Mouse (Mus musculus): ENCODE data around the gene Gucd1. TPM values are rescaled to one million over a fixed set of nuclear protein-coding genes. Genes with fewer than 3 reads are reported as not detected.
"Not testable (repeated sequence)": the region's sequence is repeated elsewhere in the genome, so short reads cannot be mapped to it uniquely, and the experiment has no call there.

The Gucd1 gene
- polyA plus RNA-seq, 1 experiment, result 87.2 TPM

GRCm38 (mm10) chr10:75479955-75480354 is 37.8 kb downstream of the Gucd1 start:
- TF ChIP-seq POLR2A (IDR thresholded peaks at IDR 0.05; ENCODE audit: low read depth, low read length) (no peak), CTCF (IDR thresholded peaks at IDR 0.05; ENCODE audit: extremely low read depth, insufficient read depth, insufficient read length, insufficient replicate concordance) (no peak)
- Histone ChIP-seq H3K4me3 (ENCODE audit: extremely low read depth, insufficient read depth, insufficient read length) (no peak overlapping the region), H3K27me3 (ENCODE audit: control insufficient read depth, insufficient read depth, low read length) (no peaks in the 10 kb centered on the region), H3K36me3 (ENCODE audit: control insufficient read depth, insufficient read depth, low read length) (no peaks in the 10 kb centered on the region), H3K4me1 (ENCODE audit: control insufficient read depth, insufficient read depth, insufficient read length) (peaks cover 5% of the 10 kb centered on the region; the same call in 1 of the 2 replicates), H3K27ac (ENCODE audit: insufficient read depth, low read length) (no peak overlapping the region)
- no peak for DNase-seq (ENCODE audit: low read depth in 1 of 2, low spot score in 2 of 2)
- 92% methylated on average over 2 of the region's 2 CpGs for WGBS

GRCm38 (mm10) chr10:75477034-75477433 is 40.7 kb downstream of the Gucd1 start:
- WGBS, result 61% methylated on average over 9 of the region's 9 CpGs
- no peaks in the 10 kb centered on the region for H3K27me3 ChIP-seq (ENCODE audit: control insufficient read depth, insufficient read depth, low read length)
- no peak for DNase-seq (ENCODE audit: low read depth in 1 of 2, low spot score in 2 of 2)
- no peak overlapping the region for H3K27ac ChIP-seq (ENCODE audit: insufficient read depth, low read length)
- no peak overlapping the region for H3K4me3 ChIP-seq (ENCODE audit: extremely low read depth, insufficient read depth, insufficient read length)
- TF ChIP-seq POLR2A (IDR thresholded peaks at IDR 0.05; ENCODE audit: low read depth, low read length) (no peak), CTCF (IDR thresholded peaks at IDR 0.05; ENCODE audit: extremely low read depth, insufficient read depth, insufficient read length, insufficient replicate concordance) (no peak)
- no peaks in the 10 kb centered on the region; the same call in 1 of the 2 replicates for H3K4me1 ChIP-seq (ENCODE audit: control insufficient read depth, insufficient read depth, insufficient read length)
- H3K36me3 ChIP-seq (ENCODE audit: control insufficient read depth, insufficient read depth, low read length), result no peaks in the 10 kb centered on the region

GRCm38 (mm10) chr10:75475139-75475850 is 42.5 kb downstream of the Gucd1 start:
- H3K4me3 ChIP-seq (ENCODE audit: extremely low read depth, insufficient read depth, insufficient read length); H3K27ac ChIP-seq (ENCODE audit: insufficient read depth, low read length); H3K36me3 ChIP-seq (ENCODE audit: control insufficient read depth, insufficient read depth, low read length); H3K27me3 ChIP-seq (ENCODE audit: control insufficient read depth, insufficient read depth, low read length); DNase-seq (ENCODE audit: low read depth in 1 of 2, low spot score in 2 of 2); H3K4me1 ChIP-seq (ENCODE audit: control insufficient read depth, insufficient read depth, insufficient read length): not testable (repeated sequence)
- 54% methylated on average over 5 of the region's 6 CpGs for WGBS

- no peak for DNase-seq (ENCODE audit: low read depth in 1 of 2, low spot score in 2 of 2)
- Histone ChIP-seq H3K27ac (ENCODE audit: insufficient read depth, low read length) (no peak overlapping the region), H3K36me3 (ENCODE audit: control insufficient read depth, insufficient read depth, low read length) (no peaks in the 10 kb centered on the region), H3K27me3 (ENCODE audit: control insufficient read depth, insufficient read depth, low read length) (no peaks in the 10 kb centered on the region), H3K4me3 (ENCODE audit: extremely low read depth, insufficient read depth, insufficient read length) (no peak overlapping the region), H3K4me1 (ENCODE audit: control insufficient read depth, insufficient read depth, insufficient read length) (peaks cover 2% of the 10 kb centered on the region; the same call in 1 of the 2 replicates)
- WGBS, result 83% methylated on average over 5 of the region's 5 CpGs
- TF ChIP-seq CTCF (IDR thresholded peaks at IDR 0.05; ENCODE audit: extremely low read depth, insufficient read depth, insufficient read length, insufficient replicate concordance) (no peak), POLR2A (IDR thresholded peaks at IDR 0.05; ENCODE audit: low read depth, low read length) (no peak)
These were observed 43.2 kb downstream of the Gucd1 start for GRCm38 (mm10) chr10:75474571-75474970.

- TF ChIP-seq POLR2A (IDR thresholded peaks at IDR 0.05; ENCODE audit: low read depth, low read length) (no peak), CTCF (IDR thresholded peaks at IDR 0.05; ENCODE audit: extremely low read depth, insufficient read depth, insufficient read length, insufficient replicate concordance) (no peak)
These were observed 44.4 kb downstream of the Gucd1 start for GRCm38 (mm10) chr10:75473411-75473810.

GRCm38 (mm10) chr10:75465781-75466550 is 51.8 kb downstream of the Gucd1 start:
- Histone ChIP-seq H3K27ac (ENCODE audit: insufficient read depth, low read length) (no peak overlapping the region), H3K27me3 (ENCODE audit: control insufficient read depth, insufficient read depth, low read length) (no peaks in the 10 kb centered on the region), H3K4me3 (ENCODE audit: extremely low read depth, insufficient read depth, insufficient read length) (no peak overlapping the region), H3K36me3 (ENCODE audit: control insufficient read depth, insufficient read depth, low read length) (no peaks in the 10 kb centered on the region), H3K4me1 (ENCODE audit: control insufficient read depth, insufficient read depth, insufficient read length) (no peaks in the 10 kb centered on the region)
- WGBS, result 55% methylated on average over 6 of the region's 6 CpGs
- no peak for TF ChIP-seq POLR2A (IDR thresholded peaks at IDR 0.05; ENCODE audit: low read depth, low read length)
- TF ChIP-seq CTCF (IDR thresholded peaks at IDR 0.05; ENCODE audit: extremely low read depth, insufficient read depth, insufficient read length, insufficient replicate concordance), result no peak
- DNase-seq (ENCODE audit: low read depth in 1 of 2, low spot score in 2 of 2), result no peak

More at GRCm38 (mm10) chr10:75473411-75473810, 44.4 kb downstream of the Gucd1 start:
- Histone ChIP-seq H3K4me1 (ENCODE audit: control insufficient read depth, insufficient read depth, insufficient read length) (peaks cover 2% of the 10 kb centered on the region; the same call in 1 of the 2 replicates), H3K36me3 (ENCODE audit: control insufficient read depth, insufficient read depth, low read length) (no peaks in the 10 kb centered on the region), H3K4me3 (ENCODE audit: extremely low read depth, insufficient read depth, insufficient read length) (no peak overlapping the region), H3K27me3 (ENCODE audit: control insufficient read depth, insufficient read depth, low read length) (no peaks in the 10 kb centered on the region), H3K27ac (ENCODE audit: insufficient read depth, low read length) (no peak overlapping the region)
- DNase-seq (ENCODE audit: low read depth in 1 of 2, low spot score in 2 of 2), result peak; percentile 34 to 47
- 22% methylated on average over 8 of the region's 8 CpGs for WGBS

- no peak overlapping the region for H3K4me3 ChIP-seq (ENCODE audit: extremely low read depth, insufficient read depth, insufficient read length)
- 95% methylated on average over 3 of the region's 3 CpGs for WGBS
- no peaks in the 10 kb centered on the region for H3K36me3 ChIP-seq (ENCODE audit: control insufficient read depth, insufficient read depth, low read length)
- H3K27ac ChIP-seq (ENCODE audit: insufficient read depth, low read length), result no peak overlapping the region
- no peak for DNase-seq (ENCODE audit: low read depth in 1 of 2, low spot score in 2 of 2)
- H3K27me3 ChIP-seq (ENCODE audit: control insufficient read depth, insufficient read depth, low read length), result no peaks in the 10 kb centered on the region
- TF ChIP-seq CTCF (IDR thresholded peaks at IDR 0.05; ENCODE audit: extremely low read depth, insufficient read depth, insufficient read length, insufficient replicate concordance), result no peak
- no peak for TF ChIP-seq POLR2A (IDR thresholded peaks at IDR 0.05; ENCODE audit: low read depth, low read length)
- no peaks in the 10 kb centered on the region for H3K4me1 ChIP-seq (ENCODE audit: control insufficient read depth, insufficient read depth, insufficient read length)
These were observed 55.0 kb downstream of the Gucd1 start for GRCm38 (mm10) chr10:75462728-75463127.
